Mouse (Mus musculus) spleen, adult 2 months (tissue): ENCODE measurements around the gene Nim1k.

Experiments used
- CTCF ChIP-seq: fragments of 200-500 bp; IDR thresholded peaks from 2 replicates; pipeline ENCODE4 v1.5.1; 2011; ENCODE audit warnings: mild to moderate bottlenecking, inconsistent platforms; ENCODE audit not compliant: insufficient read depth, insufficient read length, insufficient replicate concordance; ENCODE audit errors: extremely low read depth
- POLR2A ChIP-seq: fragments of 200-500 bp; IDR thresholded peaks from 2 replicates; pipeline ENCODE4 v1.6.1; 2011; ENCODE audit warnings: low read depth, low read length, inconsistent platforms

- no peak for TF ChIP-seq POLR2A
- no peak for TF ChIP-seq CTCF
Measured at GRCm38 (mm10) chr13:119727608-119728387, 27.9 kb downstream of the Nim1k start.
